Mouse (Mus musculus): Measurements from ENCODE around the gene Cd300lf.

DNA sequence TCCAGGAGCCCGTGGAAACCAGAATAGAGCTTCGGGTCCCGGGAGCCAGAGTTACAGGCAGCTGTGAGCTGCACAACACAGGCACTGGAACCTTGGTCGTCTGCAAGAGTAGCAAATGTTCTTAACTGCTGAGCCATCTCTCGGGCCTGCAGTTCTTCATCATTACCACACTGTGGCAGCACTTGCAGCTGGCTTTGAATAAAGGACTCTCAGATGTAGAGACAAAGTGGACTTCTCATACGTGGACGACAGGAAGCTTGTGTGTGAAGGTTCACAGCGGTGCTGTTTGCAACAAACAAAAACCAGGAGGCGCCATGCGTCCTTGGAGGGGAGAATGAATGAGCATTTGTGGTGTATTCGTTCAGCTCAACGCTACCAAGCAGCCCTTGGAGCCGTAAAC, 52.9 kb downstream of the Cd300lf start:
- TF ChIP-seq CTCF (IDR thresholded peaks at IDR 0.05; ENCODE audit: low read depth) (peak; percentile 85), EP300 (IDR thresholded peaks at IDR 0.05; ENCODE audit: low read depth) (no peak)
